Mouse (Mus musculus) CH12.LX (cell line): Measurements from ENCODE around the gene Slc25a10. TPM values are rescaled to one million over a fixed set of nuclear protein-coding genes. Genes with fewer than 3 reads are reported as not detected.

Experiments used
- DNase-seq: peaks from one replicate; pipeline ENCODE4 v3.0.0-alpha.2; 2013; ENCODE audit errors: extremely low read depth
- H3K27ac ChIP-seq: 2 replicates; pipeline ENCODE4 v1.5.1; 2012; ENCODE audit warnings: low read depth, mild to moderate bottlenecking, control low read depth, moderate library complexity; ENCODE audit not compliant: insufficient read depth
- H3K27me3 ChIP-seq: replicated peaks from 2 replicates; pipeline ENCODE3; 2012; ENCODE audit warnings: inconsistent platforms
- H3K36me3 ChIP-seq, 2 experiments: replicated peaks in 1 of 2; 2 replicates each; pipeline versions ENCODE3 to v1.6.1; 2012; ENCODE audit warnings: inconsistent platforms in 1 of 2, low read length in 1 of 2, mild to moderate bottlenecking in 1 of 2, mixed read lengths in 1 of 2, moderate library complexity in 1 of 2; ENCODE audit not compliant: control insufficient read depth in 1 of 2, insufficient read depth in 1 of 2
- H3K4me1 ChIP-seq, 2 experiments: 2 replicates each; pipeline ENCODE4 v1.6.1; 2012; ENCODE audit warnings: inconsistent platforms in 1 of 2, moderate library complexity in 1 of 2; ENCODE audit not compliant: insufficient read depth in 2 of 2, control insufficient read depth in 1 of 2
- H3K4me2 ChIP-seq: 2 replicates; pipeline ENCODE4 v1.6.1; 2012; ENCODE audit warnings: low read depth, mild to moderate bottlenecking, control low read depth; ENCODE audit not compliant: poor library complexity, insufficient read depth, severe bottlenecking
- H3K4me3 ChIP-seq, 3 experiments: fragments of 150-350 bp in 1 of 3; sonication (generic) in 1 of 3; replicated peaks in 1 of 3; 2 replicates each; pipeline versions ENCODE3 to v1.5.1; 2011 to 2012; ENCODE audit warnings: low read depth in 2 of 3, low read length in 2 of 3, mild to moderate bottlenecking in 2 of 3, moderate library complexity in 2 of 3, control low read depth in 1 of 3, improper control_type of control experiment in 1 of 3, inconsistent platforms in 1 of 3, mixed read lengths in 1 of 3; ENCODE audit not compliant: poor library complexity in 1 of 3
- H3K79me2 ChIP-seq: replicated peaks from 2 replicates; pipeline ENCODE4 v1.6.1; 2012; ENCODE audit warnings: mild to moderate bottlenecking, moderate library complexity; ENCODE audit not compliant: control insufficient read depth, poor library complexity, insufficient read depth, severe bottlenecking; ENCODE audit errors: extremely low read depth
- H3K9ac ChIP-seq: 2 replicates; pipeline ENCODE4 v1.6.1; 2012; ENCODE audit warnings: low read depth, mild to moderate bottlenecking, control low read depth, moderate library complexity; ENCODE audit not compliant: insufficient read depth
- H3K9me3 ChIP-seq: replicated peaks from 2 replicates; pipeline ENCODE3; 2012; ENCODE audit warnings: low read length, inconsistent platforms, mixed read lengths
- BHLHE40 ChIP-seq: IDR thresholded peaks from 2 replicates; pipeline ENCODE4 v1.6.1; 2011; ENCODE audit warnings: mild to moderate bottlenecking, low read depth, low read length, improper control_type of control experiment
- CHD1 ChIP-seq: IDR thresholded peaks from 2 replicates; pipeline ENCODE4 v1.6.1; 2012; ENCODE audit warnings: low read depth, low read length, improper control_type of control experiment, inconsistent platforms
- CHD2 ChIP-seq: IDR thresholded peaks from 2 replicates; pipeline ENCODE4 v1.6.1; 2011; ENCODE audit warnings: low read length, improper control_type of control experiment
- E2F4 ChIP-seq: IDR thresholded peaks from 2 replicates; pipeline ENCODE4 v1.6.1; 2011; ENCODE audit warnings: low read depth, low read length, improper control_type of control experiment; ENCODE audit not compliant: insufficient replicate concordance
- ELF1 ChIP-seq: IDR thresholded peaks from 2 replicates; pipeline ENCODE4 v1.6.1; 2014; ENCODE audit warnings: low read depth, mild to moderate bottlenecking, inconsistent platforms, low read length, improper control_type of control experiment
- EP300 ChIP-seq: IDR thresholded peaks from 2 replicates; pipeline ENCODE4 v1.6.1; 2011; ENCODE audit warnings: low read length, improper control_type of control experiment
- GABPA ChIP-seq: IDR thresholded peaks from 2 replicates; pipeline ENCODE4 v1.6.1; 2012; ENCODE audit warnings: low read depth, low read length, improper control_type of control experiment, inconsistent platforms; ENCODE audit not compliant: insufficient replicate concordance
- IRF4 ChIP-seq: IDR thresholded peaks from 2 replicates; pipeline ENCODE4 v1.6.1; 2014; ENCODE audit warnings: low read depth, mild to moderate bottlenecking, inconsistent platforms, low read length, improper control_type of control experiment
- KAT2A ChIP-seq: IDR thresholded peaks from 2 replicates; pipeline ENCODE4 v1.6.1; 2012; ENCODE audit warnings: low read length, improper control_type of control experiment, inconsistent platforms; ENCODE audit not compliant: insufficient replicate concordance
- MAX ChIP-seq: IDR thresholded peaks from 2 replicates; pipeline ENCODE4 v1.6.1; 2011; ENCODE audit warnings: low read length, improper control_type of control experiment
- MAZ ChIP-seq: IDR thresholded peaks from 2 replicates; pipeline ENCODE4 v1.6.1; 2012; ENCODE audit warnings: low read depth, mild to moderate bottlenecking, inconsistent platforms, low read length, improper control_type of control experiment, moderate library complexity
- MEF2A ChIP-seq: IDR thresholded peaks from 2 replicates; pipeline ENCODE4 v1.6.1; 2014; ENCODE audit warnings: low read depth, mild to moderate bottlenecking, inconsistent platforms, low read length, improper control_type of control experiment, borderline replicate concordance
- MXI1 ChIP-seq: IDR thresholded peaks from 2 replicates; pipeline ENCODE4 v1.6.1; 2011; ENCODE audit warnings: mild to moderate bottlenecking, low read depth, low read length, improper control_type of control experiment
- MYC ChIP-seq: IDR thresholded peaks from 2 replicates; pipeline ENCODE4 v1.6.1; 2011; ENCODE audit warnings: low read depth, mild to moderate bottlenecking, improper control_type of control experiment, low read length
- NELFE ChIP-seq: IDR thresholded peaks from 2 replicates; pipeline ENCODE4 v1.6.1; 2011; ENCODE audit warnings: low read depth, low read length, improper control_type of control experiment
- PAX5 ChIP-seq: IDR thresholded peaks from 2 replicates; pipeline ENCODE4 v1.6.1; 2012; ENCODE audit warnings: low read length, inconsistent platforms, mixed read lengths
- POLR2A ChIP-seq: IDR thresholded peaks from 2 replicates; pipeline ENCODE4 v1.6.1; 2011; ENCODE audit warnings: low read depth, mild to moderate bottlenecking, improper control_type of control experiment, low read length
- POLR2AphosphoS2 ChIP-seq: IDR thresholded peaks from 2 replicates; pipeline ENCODE4 v1.6.1; 2011; ENCODE audit warnings: low read depth, low read length, improper control_type of control experiment
- RCOR1 ChIP-seq: conservative IDR thresholded peaks from 2 replicates; pipeline ENCODE4 v1.6.1; 2012; ENCODE audit warnings: low read depth, mild to moderate bottlenecking, inconsistent platforms, low read length, improper control_type of control experiment
- SMC3 ChIP-seq: IDR thresholded peaks from 2 replicates; pipeline ENCODE4 v1.6.1; 2011; ENCODE audit warnings: low read depth, low read length, improper control_type of control experiment
- TBP ChIP-seq: conservative IDR thresholded peaks from 2 replicates; pipeline ENCODE4 v1.6.1; 2011; ENCODE audit warnings: low read depth, low read length, improper control_type of control experiment
- TCF12 ChIP-seq: IDR thresholded peaks from 2 replicates; pipeline ENCODE4 v1.6.1; 2014; ENCODE audit warnings: low read depth, mild to moderate bottlenecking, inconsistent platforms, low read length, improper control_type of control experiment
- UBTF ChIP-seq: IDR thresholded peaks from 2 replicates; pipeline ENCODE4 v1.6.1; 2012; ENCODE audit warnings: low read depth, mild to moderate bottlenecking, inconsistent platforms, low read length, improper control_type of control experiment, moderate library complexity
- USF1 ChIP-seq: IDR thresholded peaks from 2 replicates; pipeline ENCODE4 v1.6.1; 2014; ENCODE audit warnings: low read depth, mild to moderate bottlenecking, inconsistent platforms, low read length, improper control_type of control experiment
- ZNF384 ChIP-seq: IDR thresholded peaks from 2 replicates; pipeline ENCODE4 v1.6.1; 2012; ENCODE audit warnings: low read depth, low read length, improper control_type of control experiment, inconsistent platforms
- dilution Hi-C: fragments of 300-500 bp; cut with MboI; formaldehyde crosslinking; loops from 2 replicates; pipeline ENCODE4 v1.14.3; 2020; ENCODE audit warnings: low sequenced_read_pairs; ENCODE audit not compliant: extremely low pct_unique_long_range_greater_than_20kb, extremely low pct_ligation_motif_present
- in situ Hi-C: fragments of 300-500 bp; cut with MboI; formaldehyde crosslinking; loops from 3 replicates; pipeline ENCODE4 v1.14.3; 2019; ENCODE audit warnings: low sequenced_read_pairs, low pct_ligation_motif_present, low pct_unique_long_range_greater_than_20kb, mixed read lengths
- polyA plus RNA-seq: library from polyadenylated mRNA; unstranded; fragments of >175 nt; gene quantifications from 2 replicates; pipeline ENCODE4 v1.2.1, GENCODE M21; 2012; ENCODE audit warnings: low read depth; ENCODE audit not compliant: insufficient read length
- total RNA-seq, 2 experiments: library from RNA; depleted of rRNA; stranded (reverse); fragments of 300-350 nt in 1 of 2; fragments of >200 nt in 1 of 2; gene quantifications; 2 replicates each; pipeline ENCODE4 v1.2.3; 2012 to 2014

Gene Slc25a10
- total and polyA plus RNA-seq, 3 experiments, result 32.9 to 45.9 (median 34.6) TPM

DNA sequence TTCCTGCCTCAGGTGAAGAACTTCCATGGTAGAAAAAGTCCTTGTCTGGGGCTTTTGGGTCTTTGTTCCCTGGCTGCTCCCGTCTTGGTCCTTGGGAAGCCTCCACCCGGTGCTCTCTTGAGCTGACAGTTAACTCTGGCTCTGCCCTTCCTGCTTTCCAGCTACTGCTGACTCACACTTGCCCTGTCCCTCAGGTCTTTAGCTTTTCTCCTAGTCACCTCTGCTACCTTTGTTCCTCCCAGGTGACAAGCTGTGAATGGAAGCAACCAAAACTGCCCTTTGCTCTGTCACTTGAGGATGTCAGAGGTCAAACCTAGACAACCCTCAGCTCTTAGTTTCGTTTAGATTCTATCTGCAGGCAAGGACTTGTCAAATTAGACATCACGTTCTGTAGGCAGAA is 18.3 kb downstream of the Slc25a10 start:
- no peak for TF ChIP-seq RCOR1
- TF ChIP-seq IRF4, result 0 out of 2 replicates have a peak, but pooled peaks have one; percentile 10
- H3K4me2 ChIP-seq, result peak overlapping the region; percentile 78
- peaks cover 5 to 15% of the 10 kb centered on the region in 2 experiments for H3K4me1 ChIP-seq
- peaks cover 2% of the 10 kb centered on the region for H3K27me3 ChIP-seq
- H3K9ac ChIP-seq, result peak overlapping the region; percentile 59; the same call in 1 of the 2 replicates
- no peaks in the 10 kb centered on the region for H3K9me3 ChIP-seq
- H3K79me2 ChIP-seq, result no peaks in the 10 kb centered on the region
- in situ Hi-C loops (no loop called here), dilution Hi-C loops (no loop called here)
- H3K36me3 ChIP-seq, result no peaks in the 10 kb centered on the region
- H3K27ac ChIP-seq, result no peak overlapping the region
- no peak for DNase-seq
- peak overlapping the region in 1 of 3 experiments; percentile 1 for H3K4me3 ChIP-seq

DNA sequence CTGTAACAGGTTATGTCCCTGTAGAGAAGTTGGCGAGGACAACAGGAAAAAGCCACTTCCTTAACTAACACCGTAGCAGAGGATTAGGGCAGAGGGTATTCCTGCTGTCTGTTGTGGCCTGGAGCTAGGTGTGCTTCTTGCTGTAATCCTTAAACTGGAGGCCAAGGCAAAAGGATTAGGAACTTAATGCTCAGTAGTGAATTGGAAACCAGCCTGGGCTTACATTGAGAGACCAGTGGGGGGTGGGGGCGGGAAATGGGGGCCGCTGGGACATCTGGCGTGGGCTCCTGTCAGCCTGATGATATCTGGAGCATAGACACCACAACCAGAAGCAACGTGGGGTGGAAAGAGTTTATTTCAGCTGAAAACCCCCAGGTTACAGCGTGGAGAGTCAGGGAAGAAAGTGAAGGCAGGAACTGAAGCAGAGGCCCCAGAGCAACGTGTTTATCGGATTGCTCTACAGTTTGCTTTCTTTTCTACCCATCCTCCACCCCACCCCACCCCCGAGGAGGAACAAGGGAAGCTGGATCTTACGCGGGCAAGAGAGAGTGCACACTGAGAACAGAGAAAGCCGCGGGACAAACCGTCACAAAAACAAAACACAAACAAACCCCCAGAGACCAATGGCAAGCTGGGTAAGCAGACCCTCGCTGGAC is 18.9 kb downstream of the Slc25a10 start:
- H3K27me3 ChIP-seq, result peaks cover 2% of the 10 kb centered on the region
- peak; percentile 61 for DNase-seq

More for the DNA sequence above, 18.9 kb downstream of the Slc25a10 start:
- TF ChIP-seq UBTF, result 0 out of 2 replicates have a peak, but pooled peaks have one; percentile 18
- 0 out of 2 replicates have a peak, but pooled peaks have one; percentile 19 for TF ChIP-seq BHLHE40
- TF ChIP-seq NELFE, result peak; percentile 43; the same call in 1 of the 2 replicates
- TF ChIP-seq TCF12, result peak; percentile 18; the same call in 1 of the 2 replicates
- TF ChIP-seq MAX, result no peak
- TF ChIP-seq POLR2AphosphoS2, result no peak
- no peak for TF ChIP-seq KAT2A
- TF ChIP-seq CHD2, result peak; percentile 90
- no peak for TF ChIP-seq USF1
- peak; percentile 41; the same call in 1 of the 2 replicates for TF ChIP-seq CHD1
- no peak for TF ChIP-seq PAX5
- TF ChIP-seq SMC3, result no peak
- TF ChIP-seq EP300, result peak; percentile 38; the same call in 1 of the 2 replicates
- 0 out of 2 replicates have a peak, but pooled peaks have one; percentile 56 for TF ChIP-seq E2F4
- TF ChIP-seq RCOR1, result 0 out of 2 replicates have a peak, but pooled peaks have one; percentile 23
- peak; percentile 51; the same call in 1 of the 2 replicates for TF ChIP-seq MAZ
- TF ChIP-seq POLR2A, result peak; percentile 56
- peak; percentile 21; the same call in 1 of the 2 replicates for TF ChIP-seq ELF1
- TF ChIP-seq ZNF384, result no peak
- TF ChIP-seq TBP, result no peak
- 0 out of 2 replicates have a peak, but pooled peaks have one; percentile 32 for TF ChIP-seq MEF2A
- TF ChIP-seq MXI1, result peak; percentile 19; the same call in 1 of the 2 replicates
- 0 out of 2 replicates have a peak, but pooled peaks have one; percentile 36 for TF ChIP-seq MYC
- no peak for TF ChIP-seq IRF4
- no peak for TF ChIP-seq GABPA
- TF ChIP-seq, all 38 proteins: peak for 15
- Histone ChIP-seq H3K4me3 (peak overlapping the region; percentile 7 to 30 (median 25)), H3K4me1 (peaks cover 5 to 17% of the 10 kb centered on the region in 2 experiments), H3K9me3 (peaks cover 3% of the 10 kb centered on the region), H3K79me2 (no peaks in the 10 kb centered on the region), H3K27ac (no peak overlapping the region), H3K4me2 (peak overlapping the region; percentile 78), H3K9ac (peak overlapping the region; percentile 59), H3K36me3 (no peaks in the 10 kb centered on the region)
- in situ Hi-C loops (no loop called here), dilution Hi-C loops (no loop called here)
